Mouse (Mus musculus): Measurements from ENCODE around the gene Mov10.

GRCm38 (mm10) chr3:104812254-104812653 is 6.1 kb downstream of the Mov10 start:
- TF ChIP-seq CTCF (IDR thresholded peaks at IDR 0.05; ENCODE audit: low read depth) (no peak), EP300 (optimal IDR thresholded peaks at IDR 0.05) (no peak)

All from stomach, postnatal 0 days (tissue).